Mouse (Mus musculus) gastrocnemius, postnatal 25 days (tissue): ENCODE measurements around the gene Edem2. TPM values are rescaled to one million over a fixed set of nuclear protein-coding genes. Genes with fewer than 3 reads are reported as not detected.
"Not testable (repeated sequence)": the region's sequence is repeated elsewhere in the genome, so short reads cannot be mapped to it uniquely, and the experiment has no call there.

ENCODE experiments used
- DNase-seq: peaks from one replicate; pipeline ENCODE4 v3.0.0; 2022
- total RNA-seq, 2 experiments: library from RNA; stranded (reverse); gene quantifications; 1 replicate in 1 of 2; 2 replicates in 1 of 2; pipeline ENCODE4 v1.2.3; 2021

The Edem2 gene
- total RNA-seq, 2 experiments from 2014 or later = 3.9 to 5.0 TPM

GRCm38 (mm10) chr2:155735766-155736165 is 6.5 kb upstream of the Edem2 start, which contains the start of gene Gm17581:
Gm17581 (minus strand) TSS chr2:155735866.
- DNase-seq = not testable (repeated sequence)

- peak; percentile 42 for DNase-seq
These were observed 5.8 kb upstream of the Edem2 start for GRCm38 (mm10) chr2:155735080-155735479.

- no peak for DNase-seq
These were observed 533 bp downstream of the Edem2 start for GRCm38 (mm10) chr2:155728742-155729141.

- DNase-seq = no peak
These were observed 1.4 kb downstream of the Edem2 start for GRCm38 (mm10) chr2:155727764-155728395.

- no peak for DNase-seq
These were observed 3.0 kb downstream of the Edem2 start for GRCm38 (mm10) chr2:155726302-155726701.

GRCm38 (mm10) chr2:155724526-155724925 is 4.7 kb downstream of the Edem2 start:
- no peak for DNase-seq

GRCm38 (mm10) chr2:155724036-155724435 is 5.2 kb downstream of the Edem2 start:
- no peak for DNase-seq

- no peak for DNase-seq
These were observed 8.7 kb downstream of the Edem2 start for GRCm38 (mm10) chr2:155720585-155720984.

GRCm38 (mm10) chr2:155717082-155717990 is 11.9 kb downstream of the Edem2 start:
- peak; percentile 87 for DNase-seq

GRCm38 (mm10) chr2:155710557-155710956 is 18.7 kb downstream of the Edem2 start:
- DNase-seq = no peak

GRCm38 (mm10) chr2:155707251-155707650 is 22.0 kb downstream of the Edem2 start:
- DNase-seq = peak; percentile 80

- no peak for DNase-seq
These were observed 25.6 kb downstream of the Edem2 start for GRCm38 (mm10) chr2:155703630-155704029.

- no peak for DNase-seq
These were observed 27.8 kb downstream of the Edem2 start for GRCm38 (mm10) chr2:155701399-155701919.

GRCm38 (mm10) chr2:155698443-155698842 is 30.8 kb downstream of the Edem2 start:
- DNase-seq = not testable (repeated sequence)

- DNase-seq = no peak
These were observed 32.4 kb downstream of the Edem2 start for GRCm38 (mm10) chr2:155696851-155697250.

GRCm38 (mm10) chr2:155696091-155696558 is 33.1 kb downstream of the Edem2 start:
- peak; percentile 69 for DNase-seq

- DNase-seq = no peak
These were observed 34.0 kb downstream of the Edem2 start for GRCm38 (mm10) chr2:155695316-155695715.

GRCm38 (mm10) chr2:155694564-155694963 is 34.7 kb downstream of the Edem2 start:
- no peak for DNase-seq

- no peak for DNase-seq
These were observed 36.1 kb downstream of the Edem2 start for GRCm38 (mm10) chr2:155693136-155693535.

- DNase-seq = peak; percentile 94
These were observed 37.4 kb downstream of the Edem2 start, which contains the start of gene Trpc4ap for GRCm38 (mm10) chr2:155691723-155692493. Trpc4ap (minus strand) TSS chr2:155692384.

- DNase-seq = no peak
These were observed 37.9 kb downstream of the Edem2 start for GRCm38 (mm10) chr2:155691336-155691722.

GRCm38 (mm10) chr2:155689211-155689610 is 40.1 kb downstream of the Edem2 start:
- DNase-seq = no peak
